Mouse (Mus musculus): ENCODE results near the gene Banf1. TPM values are rescaled to one million over a fixed set of nuclear protein-coding genes. Genes with fewer than 3 reads are reported as not detected.

The Banf1 gene
- total RNA-seq, 2 experiments from 2014 or later, result 131 to 137 TPM

- DNase-seq (ENCODE audit: low spot score in 2 of 2), result no peak
Observed at GRCm38 (mm10) chr19:5323801-5324200, 43.2 kb downstream of the Banf1 start.

Other genes with a start within 250 kb of the Banf1 start
- 10 to 100 TPM; 22.8 to 24.0 TPM for gene Klc2, start 248.6 kb downstream of the Banf1 start, total RNA-seq (2021)
- gene Pacs1, start 94.0 kb downstream of the Banf1 start, total RNA-seq (2021), result 10 to 100 TPM; 19.0 to 20.4 TPM
- gene Sf3b2, start 71.7 kb downstream of the Banf1 start, total RNA-seq (2021), result 100 to 1,000 TPM; 114 to 120 TPM
- gene Gal3st3, start 68.8 kb downstream of the Banf1 start, total RNA-seq (2021), result under 1 TPM; 0.18 to 0.22 TPM
- gene Catsper1, start 31.4 kb downstream of the Banf1 start, total RNA-seq (2021), result not detected
- 1 to 10 TPM; 1.3 to 1.7 TPM for gene Cst6, start 17.6 kb downstream of the Banf1 start, total RNA-seq (2021)
- 10 to 100 TPM; 23.7 to 23.8 TPM for gene Eif1ad, start 427 bp downstream of the Banf1 start, total RNA-seq (2021)
- gene Sart1, start 21.5 kb upstream of the Banf1 start, total RNA-seq (2021), result 10 to 100 TPM; 53.3 to 56.8 TPM
- gene Tsga10ip, start 35.4 kb upstream of the Banf1 start, total RNA-seq (2021), result not detected
- gene Drap1, start 57.8 kb upstream of the Banf1 start, total RNA-seq (2021), result 100 to 1,000 TPM; 344 to 358 TPM
- 10 to 100 TPM; 52.0 to 55.7 TPM for gene AI837181, start 58.0 kb upstream of the Banf1 start, total RNA-seq (2021)
- not detected for gene Fosl1, start 80.4 kb upstream of the Banf1 start, total RNA-seq (2021)
- gene Ccdc85b, start 90.7 kb upstream of the Banf1 start, total RNA-seq (2021), result 1 to 10 TPM; 8.0 to 8.4 TPM
- gene Fibp, start 93.4 kb upstream of the Banf1 start, total RNA-seq (2021), result 10 to 100 TPM; 62.3 to 71.1 TPM
- under 1 TPM in 1 of 2 experiments, not detected in 1; 0.16 TPM for gene Ctsw, start 101.3 kb upstream of the Banf1 start, total RNA-seq (2021)
- gene Efemp2, start 106.8 kb upstream of the Banf1 start, total RNA-seq (2021), result 10 to 100 TPM; 57.2 to 68.1 TPM
- gene Mus81, start 121.2 kb upstream of the Banf1 start, total RNA-seq (2021), result 10 to 100 TPM; 28.9 to 30.9 TPM
- gene Cfl1, start 123.3 kb upstream of the Banf1 start, total RNA-seq (2021), result 100 to 1,000 TPM; 557 to 593 TPM
- gene 1700020D05Rik, start 136.6 kb upstream of the Banf1 start, total RNA-seq (2021), result 1 to 10 TPM; 1.3 to 1.8 TPM
- 1 to 10 TPM; 8.4 to 9.3 TPM for gene Snx32, start 143.4 kb upstream of the Banf1 start, total RNA-seq (2021)
- not detected for gene Ovol1, start 193.5 kb upstream of the Banf1 start, total RNA-seq (2021)
- gene Ap5b1, start 200.9 kb upstream of the Banf1 start, total RNA-seq (2021), result 1 to 10 TPM; 3.1 to 3.2 TPM
- 10 to 100 TPM; 55.2 to 67.2 TPM for gene Rnaseh2c, start 234.7 kb upstream of the Banf1 start, total RNA-seq (2021)
- gene Kat5, start 243.1 kb upstream of the Banf1 start, total RNA-seq (2021), result 10 to 100 TPM; 50.1 to 54.4 TPM